Mouse (Mus musculus): ENCODE measurements around the gene Mapkapk2.

- no peak for TF ChIP-seq POLR2A (IDR thresholded peaks at IDR 0.05; ENCODE audit: insufficient read depth, low read depth, low read length)
- no peak for TF ChIP-seq CTCF (IDR thresholded peaks at IDR 0.05)
These were observed 39.2 kb downstream of the Mapkapk2 start for GRCm38 (mm10) chr1:131058431-131058830.
